Mouse (Mus musculus): Measurements from ENCODE around the gene Ftsj1. TPM values are rescaled to one million over a fixed set of nuclear protein-coding genes. Genes with fewer than 3 reads are reported as not detected.

Ftsj1 gene
- polyA plus RNA-seq, 2 experiments, result 23.9 to 35.2 TPM

DNA sequence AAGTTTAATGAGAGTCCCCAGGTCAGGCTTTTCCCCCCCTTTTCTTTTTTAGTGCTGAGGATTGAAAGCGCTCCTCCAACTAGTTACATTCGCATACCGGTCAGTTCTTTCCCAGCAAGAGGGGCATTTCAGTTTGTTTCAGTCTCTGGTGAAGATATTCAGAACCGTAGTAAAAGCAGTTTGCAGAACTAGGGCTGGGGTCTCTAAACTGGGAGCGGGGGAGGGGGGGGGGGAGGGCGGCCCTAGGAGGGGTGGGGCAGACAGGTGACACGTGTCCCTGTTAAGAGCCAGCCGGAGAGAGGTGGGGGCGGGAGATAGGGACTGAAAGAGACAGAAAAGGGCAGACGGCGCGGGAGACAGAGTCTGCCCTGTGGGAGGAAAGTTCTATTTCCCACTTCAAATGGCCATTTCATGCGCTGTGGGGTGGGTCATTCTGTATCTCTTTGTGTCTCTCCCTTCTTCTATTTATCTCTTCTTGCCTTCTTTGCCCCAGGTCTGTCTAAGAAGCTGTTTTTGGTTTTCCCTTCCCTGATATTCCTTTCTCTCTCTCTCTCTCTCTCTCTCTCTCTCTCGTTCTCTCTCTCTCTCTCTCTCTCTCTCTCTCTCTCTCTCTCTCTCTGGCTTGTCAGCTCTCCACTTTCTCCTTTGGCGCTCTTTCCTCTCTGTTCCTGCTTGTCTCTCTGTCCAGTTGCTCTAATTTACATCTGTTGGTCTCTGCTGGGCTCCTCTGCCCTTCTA is 19.0 kb upstream of the Ftsj1 start, which contains the start of gene Slc38a5:
TSS of gene Slc38a5 (plus strand) at position 51 of the 738 bp plus-strand sequence.
- no peak for TF ChIP-seq CTCF (IDR thresholded peaks at IDR 0.05; ENCODE audit: low read depth)
- no peak for TF ChIP-seq EP300 (IDR thresholded peaks at IDR 0.05; ENCODE audit: low read depth)
- Histone ChIP-seq H3K9me3 (ENCODE audit: control insufficient read depth, low read length) (no peaks in the 10 kb centered on the region), H3K4me3 (ENCODE audit: insufficient read depth in 1 of 2, low read depth in 2 of 2, low read length in 2 of 2) (peak within 1 kb of the TSS; percentile 67 to 89), H3K27me3 (ENCODE audit: control insufficient read depth, insufficient read depth, low read length) (no peaks in the 10 kb centered on the region), H3K27ac (peak within 1 kb of the TSS; percentile 62), H3K36me3 (replicated peaks; ENCODE audit: control insufficient read depth, insufficient read depth, low read depth) (no peaks in the 10 kb centered on the region), H3K4me2 (ENCODE audit: low read depth) (peak within 1 kb of the TSS; percentile 77), H3K9ac (replicated peaks) (peak within 1 kb of the TSS; percentile 67), H3K4me1 (replicated peaks; ENCODE audit: control insufficient read depth in 2 of 2, insufficient read depth in 2 of 2, low read length in 1 of 2) (peaks cover 2 to 12% of the 10 kb centered on the region in 2 experiments; a peak in 3 of 4 replicates)
- 11% methylated on average over 14 of the region's 15 CpGs for WGBS (ENCODE audit: insufficient replicate concordance)
- ATAC-seq (ENCODE audit: insufficient read depth) (peak; percentile 69), DNase-seq (ENCODE audit: low read depth in 3 of 3, low spot score in 3 of 3) (peak in 1 of 3 experiments; percentile 35)

DNA sequence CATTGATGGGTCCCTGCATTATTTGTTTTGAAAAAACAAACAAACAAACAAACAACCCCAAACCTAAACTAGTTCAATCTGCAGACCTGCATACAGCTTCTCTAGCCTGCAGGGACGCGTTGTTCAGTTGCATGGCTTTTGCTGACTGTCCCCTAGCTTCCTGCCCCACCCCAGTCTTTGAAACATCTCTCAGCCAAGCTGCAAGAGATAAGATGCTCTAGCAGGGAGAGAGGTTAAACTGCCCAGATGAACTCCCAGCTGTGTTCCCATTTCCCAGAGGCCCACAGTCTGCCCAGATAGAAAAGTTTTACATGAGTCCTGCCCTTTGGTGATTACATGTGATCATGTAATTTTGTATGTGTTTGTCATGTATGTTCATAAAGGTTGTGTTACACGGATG is 12.0 kb upstream of the Ftsj1 start:
- Histone ChIP-seq H3K36me3 (replicated peaks; ENCODE audit: control insufficient read depth, insufficient read depth, low read depth) (no peaks in the 10 kb centered on the region), H3K4me3 (ENCODE audit: insufficient read depth in 1 of 2, low read depth in 2 of 2, low read length in 2 of 2) (no peak overlapping the region), H3K9me3 (ENCODE audit: control insufficient read depth, low read length) (no peaks in the 10 kb centered on the region), H3K4me1 (replicated peaks; ENCODE audit: control insufficient read depth in 2 of 2, insufficient read depth in 2 of 2, low read length in 1 of 2) (peaks cover 13 to 23% of the 10 kb centered on the region in 2 experiments), H3K9ac (replicated peaks) (no peak overlapping the region), H3K27me3 (ENCODE audit: control insufficient read depth, insufficient read depth, low read length) (no peaks in the 10 kb centered on the region), H3K4me2 (ENCODE audit: low read depth) (peak overlapping the region; percentile 32), H3K27ac (no peak overlapping the region; the same call in 1 of the 2 replicates)
- ATAC-seq (ENCODE audit: insufficient read depth) (peak; percentile 82), DNase-seq (ENCODE audit: low read depth in 3 of 3, low spot score in 3 of 3) (peak in 2 of 3 experiments; percentile 36 to 41)
- WGBS (ENCODE audit: insufficient replicate concordance), result 30% methylated on average over 3 of the region's 3 CpGs
- TF ChIP-seq EP300 (IDR thresholded peaks at IDR 0.05; ENCODE audit: low read depth) (0 out of 2 replicates have a peak, but pooled peaks have one; percentile 19), CTCF (IDR thresholded peaks at IDR 0.05; ENCODE audit: low read depth) (no peak)

DNA sequence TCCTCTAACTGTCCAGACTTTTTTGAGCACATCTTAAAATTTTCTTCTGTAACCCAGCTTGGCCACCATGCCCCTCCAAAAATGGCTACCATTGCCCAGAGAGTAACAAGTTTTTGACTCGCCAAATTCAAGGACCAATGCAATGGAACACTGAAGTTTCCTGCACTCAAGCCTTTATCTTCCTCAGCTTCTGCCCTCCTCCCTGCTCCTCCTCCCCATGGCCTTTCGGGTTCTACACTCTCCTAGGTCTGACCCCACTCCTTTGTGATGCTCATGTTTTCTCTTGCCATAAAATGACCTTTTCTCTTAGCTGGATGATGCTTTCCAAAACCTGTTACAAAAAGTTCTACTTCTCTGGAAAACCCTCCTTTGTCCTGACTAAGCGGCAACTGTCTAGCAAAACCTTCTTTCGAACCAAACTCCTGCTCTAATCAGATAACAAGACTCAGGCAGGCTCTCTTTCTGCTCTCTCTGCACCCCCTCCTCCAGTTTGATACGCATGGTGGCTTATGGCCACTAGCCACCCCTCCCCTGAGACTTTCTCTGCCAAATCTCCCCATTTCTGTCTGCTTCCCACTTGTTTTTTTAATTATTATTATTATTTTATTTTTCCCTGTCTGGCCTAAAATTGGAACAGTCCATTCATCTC is 11.1 kb upstream of the Ftsj1 start:
- Histone ChIP-seq H3K4me2 (ENCODE audit: low read depth) (peak overlapping the region; percentile 32), H3K27ac (peak overlapping the region; percentile 4), H3K9ac (replicated peaks) (no peak overlapping the region), H3K27me3 (ENCODE audit: control insufficient read depth, insufficient read depth, low read length) (no peaks in the 10 kb centered on the region), H3K9me3 (ENCODE audit: control insufficient read depth, low read length) (no peaks in the 10 kb centered on the region), H3K4me3 (ENCODE audit: insufficient read depth in 1 of 2, low read depth in 2 of 2, low read length in 2 of 2) (no peak overlapping the region), H3K36me3 (replicated peaks; ENCODE audit: control insufficient read depth, insufficient read depth, low read depth) (no peaks in the 10 kb centered on the region), H3K4me1 (replicated peaks; ENCODE audit: control insufficient read depth in 2 of 2, insufficient read depth in 2 of 2, low read length in 1 of 2) (peaks cover 13 to 23% of the 10 kb centered on the region in 2 experiments)
- WGBS (ENCODE audit: insufficient replicate concordance), result 17% methylated on average over 5 of the region's 5 CpGs
- TF ChIP-seq EP300 (IDR thresholded peaks at IDR 0.05; ENCODE audit: low read depth), result no peak
- TF ChIP-seq CTCF (IDR thresholded peaks at IDR 0.05; ENCODE audit: low read depth), result no peak
- no peak for DNase-seq (ENCODE audit: low read depth in 3 of 3, low spot score in 3 of 3)
- ATAC-seq (ENCODE audit: insufficient read depth), result peak; percentile 62; the same call in 1 of the 2 replicates

DNA sequence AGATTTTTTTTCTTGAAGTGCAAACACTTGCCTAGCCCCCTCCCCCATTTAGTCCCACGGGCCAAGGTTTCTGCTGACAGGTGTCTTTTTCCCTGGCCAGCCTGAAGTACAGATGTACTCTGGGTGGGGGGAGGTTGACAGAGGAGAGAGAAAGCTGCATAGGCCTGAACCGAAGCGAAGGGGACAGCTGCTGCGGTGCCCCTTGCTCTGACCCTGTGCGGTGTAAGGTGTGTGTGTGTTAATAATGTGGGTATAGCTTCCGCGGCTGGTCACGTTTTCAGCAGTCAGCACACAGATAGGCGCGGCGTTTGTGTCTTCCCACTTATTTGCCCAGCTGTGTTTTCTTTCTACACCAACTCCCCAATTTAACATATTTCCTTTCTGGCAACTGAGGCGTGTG is 7.3 kb upstream of the Ftsj1 start:
- H3K36me3 ChIP-seq (replicated peaks; ENCODE audit: control insufficient read depth, insufficient read depth, low read depth), result no peaks in the 10 kb centered on the region
- DNase-seq (ENCODE audit: low read depth in 3 of 3, low spot score in 3 of 3), result no peak
- no peak overlapping the region for H3K9ac ChIP-seq (replicated peaks)
- ATAC-seq (ENCODE audit: insufficient read depth), result no peak
- H3K9me3 ChIP-seq (ENCODE audit: control insufficient read depth, low read length), result no peaks in the 10 kb centered on the region
- no peak overlapping the region for H3K4me2 ChIP-seq (ENCODE audit: low read depth)
- 65% methylated on average over 12 of the region's 12 CpGs for WGBS (ENCODE audit: insufficient replicate concordance)
- H3K4me1 ChIP-seq (replicated peaks; ENCODE audit: control insufficient read depth in 2 of 2, insufficient read depth in 2 of 2, low read length in 1 of 2), result peaks cover 10 to 19% of the 10 kb centered on the region in 2 experiments
- no peak overlapping the region for H3K27ac ChIP-seq
- no peaks in the 10 kb centered on the region for H3K27me3 ChIP-seq (ENCODE audit: control insufficient read depth, insufficient read depth, low read length)
- TF ChIP-seq CTCF (IDR thresholded peaks at IDR 0.05; ENCODE audit: low read depth) (no peak), EP300 (IDR thresholded peaks at IDR 0.05; ENCODE audit: low read depth) (no peak)
- no peak overlapping the region for H3K4me3 ChIP-seq (ENCODE audit: insufficient read depth in 1 of 2, low read depth in 2 of 2, low read length in 2 of 2)

DNA sequence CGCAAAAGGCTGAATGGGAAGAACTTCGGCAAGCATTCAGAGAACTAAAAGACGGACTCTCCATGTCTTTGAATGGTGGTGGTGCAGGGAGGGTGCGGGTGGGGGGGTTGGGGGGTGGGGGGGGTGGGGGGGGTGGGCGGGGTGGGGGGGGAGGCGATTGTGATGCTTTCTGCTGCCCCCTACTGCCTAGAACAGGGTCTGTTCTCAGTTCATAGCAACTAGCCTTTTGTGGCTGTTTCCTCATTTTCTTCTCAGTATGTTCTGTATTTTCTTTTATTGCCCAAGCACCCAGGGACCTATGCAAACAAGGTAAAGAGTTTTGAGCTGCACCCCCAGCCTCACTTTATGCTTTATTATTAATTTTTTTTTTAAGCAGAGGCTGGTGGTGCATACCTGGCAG is 3.6 kb upstream of the Ftsj1 start:
- 31% methylated on average over 3 of the region's 6 CpGs for WGBS (ENCODE audit: insufficient replicate concordance)
- Histone ChIP-seq H3K4me1 (replicated peaks; ENCODE audit: control insufficient read depth in 2 of 2, insufficient read depth in 2 of 2, low read length in 1 of 2) (peaks cover 0 to 6% of the 10 kb centered on the region in 2 experiments; a peak in 2 of 4 replicates), H3K4me2 (ENCODE audit: low read depth) (no peak overlapping the region), H3K9ac (replicated peaks) (no peak overlapping the region), H3K36me3 (replicated peaks; ENCODE audit: control insufficient read depth, insufficient read depth, low read depth) (no peaks in the 10 kb centered on the region), H3K4me3 (ENCODE audit: insufficient read depth in 1 of 2, low read depth in 2 of 2, low read length in 2 of 2) (no peak overlapping the region), H3K27me3 (ENCODE audit: control insufficient read depth, insufficient read depth, low read length) (no peaks in the 10 kb centered on the region), H3K9me3 (ENCODE audit: control insufficient read depth, low read length) (no peaks in the 10 kb centered on the region), H3K27ac (no peak overlapping the region)
- ATAC-seq (ENCODE audit: insufficient read depth) (no peak), DNase-seq (ENCODE audit: low read depth in 3 of 3, low spot score in 3 of 3) (no peak)
- no peak for TF ChIP-seq EP300 (IDR thresholded peaks at IDR 0.05; ENCODE audit: low read depth)
